Mouse (Mus musculus) layer of hippocampus, postnatal 25 days (tissue): ENCODE results near the gene C7. TPM values are rescaled to one million over a fixed set of nuclear protein-coding genes. Genes with fewer than 3 reads are reported as not detected.

Experiments
- DNase-seq, 2 experiments: peaks; one replicate each; pipeline ENCODE4 v3.0.0; 2022; ENCODE audit warnings: mixed read lengths in 2 of 2, low spot score in 1 of 2; ENCODE audit errors: extremely low spot score in 1 of 2
- total RNA-seq, 2 experiments: library from RNA; stranded (reverse); gene quantifications; 2 replicates each; pipeline ENCODE4 v1.2.3; 2021

C7 gene
- total RNA-seq, 2 experiments from 2014 or later = 0.25 to 0.35 TPM

DNA sequence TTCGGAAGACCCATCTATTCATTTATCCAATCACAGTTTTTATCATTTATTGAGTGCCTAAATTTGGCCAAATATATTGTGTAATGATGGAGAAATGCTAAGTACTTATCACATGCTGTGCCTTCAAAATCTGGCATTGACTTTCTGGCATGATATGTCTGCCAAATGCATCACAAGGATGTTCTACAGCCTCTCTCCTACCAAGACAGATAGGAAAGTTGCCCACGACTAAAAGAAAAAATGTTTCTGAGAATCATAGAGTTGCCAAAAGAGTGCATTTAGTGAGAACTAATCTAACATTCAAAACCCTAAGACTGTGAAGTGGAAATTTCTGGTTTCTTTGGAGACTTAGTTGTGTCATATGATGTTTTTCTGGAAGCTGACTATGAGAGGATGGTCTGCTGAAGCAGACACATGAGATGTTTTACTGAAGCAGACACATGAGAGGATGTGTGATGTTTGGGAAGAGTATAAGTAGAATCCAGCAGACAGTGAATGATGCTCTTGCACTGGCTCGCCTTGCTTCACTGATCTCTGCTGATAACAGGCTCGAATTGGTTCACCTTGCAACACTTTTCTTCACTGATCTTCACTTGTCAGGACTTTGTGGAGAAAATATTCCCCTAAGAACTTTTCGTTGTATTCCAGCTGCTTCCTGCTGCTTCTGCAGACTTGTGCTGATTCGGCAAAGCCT is 59.9 kb downstream of the C7 start:
- DNase-seq = no peak

DNA sequence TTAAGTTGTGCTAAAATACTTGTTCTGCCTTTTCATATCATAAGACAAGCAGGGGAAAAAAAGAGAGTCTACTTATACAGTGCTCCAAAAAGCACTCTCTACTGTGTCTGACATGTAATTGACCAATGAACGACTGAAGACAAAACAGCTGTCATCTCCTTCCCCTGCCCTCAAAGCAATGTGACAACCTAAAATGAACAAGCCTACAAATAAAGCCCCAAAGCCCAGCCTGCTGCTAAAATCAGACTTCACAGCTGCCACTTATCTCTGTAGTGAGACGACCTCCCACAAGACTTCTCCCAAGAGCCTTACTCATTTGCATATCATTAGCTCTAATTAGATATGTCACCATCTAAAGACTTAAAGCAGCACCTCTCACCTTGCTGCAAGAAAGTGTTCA is 60.6 kb downstream of the C7 start:
- DNase-seq = no peak

DNA sequence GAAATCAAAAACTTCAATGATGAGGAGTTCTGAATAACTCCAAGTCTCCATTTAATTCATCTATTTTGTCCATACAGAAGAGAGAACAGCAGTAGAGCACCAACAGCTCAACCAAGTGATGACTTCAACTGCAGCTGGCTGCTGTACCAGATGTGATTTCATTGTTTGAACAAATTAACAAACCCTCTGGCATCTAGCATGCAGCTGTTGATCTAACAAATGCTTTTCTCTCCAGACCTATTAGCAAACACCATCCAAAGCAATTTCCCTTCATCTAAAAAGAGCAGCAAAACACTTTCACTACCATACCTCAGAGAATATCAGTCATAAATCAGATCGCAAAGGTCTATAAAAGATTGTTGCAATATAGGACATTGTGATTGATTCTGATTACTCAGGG is 90.2 kb downstream of the C7 start:
- DNase-seq = no peak

Other genes starting within 250 kb of the C7 start
- gene Mroh2b, start 165.0 kb downstream of the C7 start, total RNA-seq = not detected
- 1 to 10 TPM; 4.3 to 4.9 TPM for gene Card6, start 44.8 kb upstream of the C7 start, total RNA-seq
- 100 to 1,000 TPM; 267 to 278 TPM for gene Rpl37, start 52.9 kb upstream of the C7 start, total RNA-seq
- 10 to 100 TPM; 21.9 to 23.3 TPM for gene Prkaa1, start 80.1 kb upstream of the C7 start, total RNA-seq
- 10 to 100 TPM; 71.6 to 77.5 TPM for gene Ttc33, start 121.8 kb upstream of the C7 start, total RNA-seq
- gene Ptger4, start 180.4 kb upstream of the C7 start, total RNA-seq = 1 to 10 TPM in 1 of 2 experiments, under 1 TPM in 1; 0.75 to 1.0 TPM